ENCODE assay signal across 9 mouse cellular contexts in genomic region chr15:100199790-100200189, GRCm38 (mm10). TPM values are rescaled to one million over a fixed set of nuclear protein-coding genes. Genes with fewer than 3 reads are reported as not detected.
DNase-seq lines count a peak whose midpoint lies in the region; ATAC-seq and TF ChIP-seq lines count a peak whose summit lies in the region.
"Had no signal": no experiment of that assay in that cellular context is flagged by ENCODE, and none has a peak within 500 bp of the region (broad histone marks: within the 10 kb centered on the region; RNA-seq: fewer than 3 reads in every experiment).

No protein-coding gene starts in this region.

- H3K9ac ChIP-seq in heart, embryonic 12.5 days, result no peak overlapping the region
- H3K9ac ChIP-seq in lung, postnatal 0 days (replicated peaks; ENCODE audit: low read depth), result no peak overlapping the region
- H3K9ac ChIP-seq in forebrain, embryonic 14.5 days (ENCODE audit: low read length), result no peak overlapping the region
- H3K9ac ChIP-seq: limb, embryonic 12.5 days had no signal

- WGBS in heart, embryonic 12.5 days, result 32% methylated on average over 3 of the region's 3 CpGs
- 50% methylated on average over 3 of the region's 3 CpGs for WGBS in lung, postnatal 0 days
- 81% methylated on average over 3 of the region's 3 CpGs for WGBS in forebrain, embryonic 14.5 days

- peaks cover 72% of the 10 kb centered on the region for H3K36me3 ChIP-seq in heart, embryonic 12.5 days
- H3K36me3 ChIP-seq in lung, postnatal 0 days (ENCODE audit: insufficient read depth, low read length), result peaks cover 22% of the 10 kb centered on the region
- peaks cover 91% of the 10 kb centered on the region for H3K36me3 ChIP-seq in forebrain, embryonic 14.5 days (ENCODE audit: control insufficient read depth, insufficient read depth, low read length)

- no peak overlapping the region for H3K4me3 ChIP-seq in heart, embryonic 12.5 days
- H3K4me3 ChIP-seq in lung, postnatal 0 days (ENCODE audit: low read depth, low read length), result no peak overlapping the region
- no peak overlapping the region for H3K4me3 ChIP-seq in forebrain, embryonic 14.5 days (ENCODE audit: low read depth, low read length)
- H3K4me3 ChIP-seq: limb, embryonic 12.5 days had no signal

- peak; percentile 79 for ATAC-seq in heart, embryonic 12.5 days (ENCODE audit: insufficient number of reproducible peaks, low FRiP score)
- peak; percentile 55 for ATAC-seq in lung, postnatal 0 days
- ATAC-seq in forebrain, embryonic 14.5 days, result no peak

- no peaks in the 10 kb centered on the region for H3K9me3 ChIP-seq in heart, embryonic 12.5 days (replicated peaks)
- no peaks in the 10 kb centered on the region for H3K9me3 ChIP-seq in lung, postnatal 0 days (ENCODE audit: low read length)
- H3K9me3 ChIP-seq in forebrain, embryonic 14.5 days (replicated peaks; ENCODE audit: control insufficient read depth, low read length), result no peaks in the 10 kb centered on the region
- H3K9me3 ChIP-seq: limb, embryonic 12.5 days had no signal

- H3K4me2 ChIP-seq in heart, embryonic 12.5 days, result no peak overlapping the region
- no peak overlapping the region for H3K4me2 ChIP-seq in lung, postnatal 0 days (replicated peaks; ENCODE audit: low read depth, low read length)
- H3K4me2 ChIP-seq in forebrain, embryonic 14.5 days (ENCODE audit: low read length), result no peak overlapping the region
- H3K4me2 ChIP-seq: limb, embryonic 12.5 days had no signal

- H3K4me1 ChIP-seq in heart, embryonic 12.5 days (replicated peaks), result peaks cover 50% of the 10 kb centered on the region
- no peaks in the 10 kb centered on the region for H3K4me1 ChIP-seq in lung, postnatal 0 days (ENCODE audit: insufficient read depth, low read depth, low read length)
- H3K4me1 ChIP-seq in forebrain, embryonic 14.5 days (ENCODE audit: control insufficient read depth, insufficient read depth, low read length), result no peaks in the 10 kb centered on the region
- H3K4me1 ChIP-seq: limb, embryonic 12.5 days had no signal

- no peaks in the 10 kb centered on the region for H3K27me3 ChIP-seq in heart, embryonic 12.5 days (replicated peaks)
- H3K27me3 ChIP-seq in lung, postnatal 0 days (replicated peaks; ENCODE audit: insufficient read depth, low read length), result no peaks in the 10 kb centered on the region
- no peaks in the 10 kb centered on the region for H3K27me3 ChIP-seq in forebrain, embryonic 14.5 days (replicated peaks; ENCODE audit: control insufficient read depth, insufficient read depth, low read length)
- H3K27me3 ChIP-seq: limb, embryonic 12.5 days had no signal

- peak overlapping the region; percentile 95 for H3K27ac ChIP-seq in heart, embryonic 12.5 days (ENCODE audit: poor library complexity, severe bottlenecking)
- no peak overlapping the region for H3K27ac ChIP-seq in lung, postnatal 0 days (ENCODE audit: low read length)
- no peak overlapping the region for H3K27ac ChIP-seq in forebrain, embryonic 14.5 days (ENCODE audit: low read depth, low read length)
- H3K27ac ChIP-seq: limb, embryonic 12.5 days had no signal

- TF ChIP-seq CTCF in lung, postnatal 0 days (IDR thresholded peaks at IDR 0.05), result peak; percentile 35

- DNase-seq in adrenal gland, postnatal 10 days, result peak; percentile 42
- no peak for DNase-seq in adrenal gland, adult 18-20 months (ENCODE audit: low spot score in 2 of 2)
- DNase-seq in cerebellum, postnatal 14 days, result peak; percentile 88 to 91
- peak; percentile 22 for DNase-seq in lung, postnatal 0 days (ENCODE audit: low spot score)
- no peak for DNase-seq in urinary bladder, postnatal 10 days (ENCODE audit: low spot score)
- DNase-seq in forebrain, embryonic 14.5 days (ENCODE audit: low spot score), result no peak
- DNase-seq in neural tube, embryonic 10.5 days (ENCODE audit: extremely low spot score, low spot score), result no peak

- TF ChIP-seq EP300 in lung, postnatal 0 days (IDR thresholded peaks at IDR 0.05), result no peak; the same call in 1 of the 2 replicates

RNA-seq across cellular contexts. Expression of gene Atf1, which starts 27.8 kb away (rescaled TPM):
- total RNA-seq in adrenal gland, postnatal 10 days (2021), result 10 to 100 TPM; 49.6 to 56.3 TPM
- total RNA-seq in adrenal gland, adult 18-20 months (2021), result 10 to 100 TPM; 59.2 to 62.5 TPM
- polyA plus RNA-seq in heart, embryonic 12.5 days (2016; fragmentation: Nextera tagmentation; extraction: Ambion mirVana), result 35.8 and 38.1 TPM in 2 replicates
- 28.3 and 35.3 TPM in 2 replicates for polyA plus RNA-seq in lung, postnatal 0 days (2015; fragmentation: Nextera tagmentation; extraction: Ambion mirVana)
- 10.3 and 12.1 TPM in 2 replicates for polyA plus RNA-seq in forebrain, embryonic 14.5 days (2014; fragmentation: Nextera tagmentation; extraction: Ambion mirVana)

Comparison
In these comparisons a context has a peak if more than half of its experiments do, and no peak if none do; other contexts are left out.
1. DNase-seq: peak in adrenal gland, postnatal 10 days (single experiment), cerebellum, postnatal 14 days (2 of 2) and lung, postnatal 0 days (single experiment); none in adrenal gland, adult 18-20 months (0 of 2), urinary bladder, postnatal 10 days (single experiment), forebrain, embryonic 14.5 days (single experiment) and neural tube, embryonic 10.5 days (single experiment).